Mouse (Mus musculus) lung, postnatal 0 days (tissue): ENCODE results near the gene Cep112. TPM values are rescaled to one million over a fixed set of nuclear protein-coding genes. Genes with fewer than 3 reads are reported as not detected.
A peak's percentile ranks its signal among the peaks of the same experiment; 100 is the strongest.

Experiments used
- ATAC-seq: fragments of 200-750 bp; cut with Nextera tagmentation; 2 replicates; pipeline ENCODE4 v1.8.0; 2017; ENCODE audit warnings: moderate library complexity
- DNase-seq: peaks from one replicate; pipeline ENCODE4 v3.0.0-alpha.2; 2016; ENCODE audit warnings: low spot score
- H3K27ac ChIP-seq: fragments of 300-500 bp; sonication (generic); 2 replicates; pipeline ENCODE4 v1.5.1; 2014; ENCODE audit warnings: antibody characterized with exemption, mild to moderate bottlenecking, low read length, mixed read lengths
- H3K27me3 ChIP-seq: fragments of 300-500 bp; sonication (generic); replicated peaks from 2 replicates; pipeline ENCODE4 v1.6.1; 2014; ENCODE audit warnings: low read length, mixed read lengths; ENCODE audit not compliant: insufficient read depth
- H3K36me3 ChIP-seq: fragments of 300-500 bp; sonication (generic); 2 replicates; pipeline ENCODE4 v1.6.1; 2014; ENCODE audit warnings: low read length, mixed read lengths; ENCODE audit not compliant: insufficient read depth
- H3K4me1 ChIP-seq: fragments of 300-500 bp; sonication (generic); 2 replicates; pipeline ENCODE4 v1.6.1; 2014; ENCODE audit warnings: antibody characterized with exemption, low read depth, low read length, mixed read lengths; ENCODE audit not compliant: insufficient read depth
- H3K4me2 ChIP-seq: fragments of 300-500 bp; sonication (generic); replicated peaks from 2 replicates; pipeline ENCODE4 v1.6.1; 2014; ENCODE audit warnings: low read depth, mild to moderate bottlenecking, low read length, moderate library complexity, mixed read lengths
- H3K4me3 ChIP-seq: fragments of 300-500 bp; sonication (generic); 2 replicates; pipeline ENCODE4 v1.5.1; 2014; ENCODE audit warnings: low read depth, low read length
- H3K9ac ChIP-seq: fragments of 300-500 bp; sonication (generic); replicated peaks from 2 replicates; pipeline ENCODE4 v1.6.1; 2014; ENCODE audit warnings: low read depth, mild to moderate bottlenecking
- H3K9me3 ChIP-seq: fragments of 300-500 bp; sonication (generic); 2 replicates; pipeline ENCODE4 v1.6.1; 2016; ENCODE audit warnings: low read length, mixed read lengths
- CTCF ChIP-seq: IDR thresholded peaks from 2 replicates; pipeline ENCODE4 v1.5.1; 2016; ENCODE audit warnings: antibody characterized with exemption, mild to moderate bottlenecking
- EP300 ChIP-seq: IDR thresholded peaks from 2 replicates; pipeline ENCODE4 v1.6.1; 2016; ENCODE audit warnings: antibody characterized with exemption, mild to moderate bottlenecking, control low read depth
- WGBS: fragments of 180-500 bp; shearing (Covaris S2); extraction: QIAGEN DNeasy Blood & Tissue Kit; methylation state at CpG from one replicate; pipeline ENCODE4 v1.1.7; 2014; 5-methylcytosine and 5-hydroxymethylcytosine counted together
- polyA plus RNA-seq: library from polyadenylated mRNA; unstranded; fragments of >200 nt; fragmentation: Nextera tagmentation; extraction: Ambion mirVana; gene quantifications from 2 replicates; pipeline ENCODE4 v1.2.1, GENCODE M21; 2015

The Cep112 gene
- polyA plus RNA-seq, 1 experiment from 2014 or later: 6.4 TPM

DNA sequence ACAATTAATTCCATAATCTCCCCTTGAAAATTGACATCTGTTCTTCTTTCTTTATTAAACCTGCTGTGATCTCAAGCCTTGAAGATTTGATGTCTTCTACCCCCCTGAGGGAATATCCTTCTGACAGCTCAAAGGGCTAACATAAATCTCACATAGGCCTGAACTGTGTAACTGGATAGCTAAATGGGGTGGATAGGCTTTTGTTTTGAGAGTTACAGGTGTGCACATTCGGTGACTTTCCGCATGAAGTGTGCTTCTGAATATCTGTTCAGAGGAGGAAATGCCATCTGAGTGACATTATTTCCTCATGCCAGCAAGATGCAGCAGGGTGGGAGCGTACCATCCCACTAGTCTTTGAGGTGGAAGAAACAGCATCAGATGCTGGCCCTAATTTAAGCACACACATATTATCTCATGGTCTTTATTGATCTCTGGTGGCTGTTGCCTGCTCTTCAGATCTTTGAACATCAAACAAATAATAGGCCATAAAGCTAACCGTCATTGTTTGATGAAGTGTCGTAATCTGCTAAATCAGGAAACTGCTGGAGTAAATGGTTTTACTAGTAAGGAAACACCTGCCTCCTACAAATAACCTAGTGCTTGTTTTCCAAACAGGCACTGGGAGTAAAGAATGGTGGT is 102.9 kb downstream of the Cep112 start:
- Histone ChIP-seq H3K4me3 (no peak overlapping the region), H3K9ac (no peak overlapping the region), H3K9me3 (no peaks in the 10 kb centered on the region), H3K27ac (no peak overlapping the region), H3K36me3 (no peaks in the 10 kb centered on the region), H3K27me3 (no peaks in the 10 kb centered on the region), H3K4me1 (no peaks in the 10 kb centered on the region), H3K4me2 (no peak overlapping the region)
- DNase-seq (no peak), ATAC-seq (no peak)
- 49% methylated on average over 5 of the region's 5 CpGs for whole genome bisulfite sequencing
- TF ChIP-seq CTCF: no peak
- TF ChIP-seq EP300: no peak

DNA sequence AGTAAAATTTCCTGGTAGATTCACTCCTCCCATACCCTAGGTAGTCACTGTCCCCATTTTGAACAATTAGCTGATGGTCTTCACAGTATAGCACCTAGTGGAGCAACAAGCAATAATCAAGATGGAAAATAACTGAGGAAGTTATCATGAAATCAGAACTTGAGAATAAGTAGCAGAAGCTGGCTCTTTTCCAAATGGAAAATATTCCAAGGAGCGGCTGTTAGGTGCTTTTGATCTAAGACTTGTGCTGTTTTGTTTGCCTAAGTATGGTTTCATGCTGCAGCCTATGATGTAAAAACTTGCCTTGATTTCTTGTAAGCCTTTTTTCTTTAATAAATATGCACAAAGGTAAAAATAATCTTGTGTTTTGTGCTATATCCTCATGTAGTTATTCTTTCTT is 107.9 kb downstream of the Cep112 start:
- Histone ChIP-seq H3K4me2 (no peak overlapping the region), H3K36me3 (no peaks in the 10 kb centered on the region), H3K9me3 (no peaks in the 10 kb centered on the region), H3K9ac (no peak overlapping the region), H3K27ac (no peak overlapping the region), H3K4me3 (no peak overlapping the region), H3K4me1 (0 out of 2 replicates have a peak, but pooled peaks cover 2% of the 10 kb centered on the region), H3K27me3 (no peaks in the 10 kb centered on the region)
- DNase-seq (peak; percentile 48), ATAC-seq (no peak)
- WGBS: 21% methylated on average over 1 of the region's 1 CpGs
- TF ChIP-seq EP300: no peak
- TF ChIP-seq CTCF: no peak

GRCm38 (mm10) chr11:108534014-108534413 is 109.0 kb downstream of the Cep112 start:
- DNase-seq: no peak
- 92% methylated on average over 3 of the region's 3 CpGs for WGBS
- H3K4me2 ChIP-seq: no peak overlapping the region
- H3K27me3 ChIP-seq: no peaks in the 10 kb centered on the region
- 0 out of 2 replicates have a peak, but pooled peaks cover 2% of the 10 kb centered on the region for H3K4me1 ChIP-seq
- H3K36me3 ChIP-seq: no peaks in the 10 kb centered on the region
- no peaks in the 10 kb centered on the region for H3K9me3 ChIP-seq
- no peak for ATAC-seq
- H3K4me3 ChIP-seq: no peak overlapping the region
- no peak overlapping the region for H3K9ac ChIP-seq
- no peak overlapping the region for H3K27ac ChIP-seq
- TF ChIP-seq EP300: no peak
- TF ChIP-seq CTCF: no peak

- H3K36me3 ChIP-seq: no peaks in the 10 kb centered on the region
- H3K9me3 ChIP-seq: no peaks in the 10 kb centered on the region
- no peak overlapping the region for H3K4me3 ChIP-seq
- no peak overlapping the region for H3K27ac ChIP-seq
- H3K9ac ChIP-seq: no peak overlapping the region
- H3K4me1 ChIP-seq: no peaks in the 10 kb centered on the region
- ATAC-seq: no peak
- H3K27me3 ChIP-seq: no peaks in the 10 kb centered on the region
- H3K4me2 ChIP-seq: no peak overlapping the region
- DNase-seq: peak; percentile 4
- WGBS: 21% methylated on average over 4 of the region's 4 CpGs
- TF ChIP-seq CTCF (no peak), EP300 (no peak)
These were observed 128.1 kb downstream of the Cep112 start for GRCm38 (mm10) chr11:108552997-108553622.

DNA sequence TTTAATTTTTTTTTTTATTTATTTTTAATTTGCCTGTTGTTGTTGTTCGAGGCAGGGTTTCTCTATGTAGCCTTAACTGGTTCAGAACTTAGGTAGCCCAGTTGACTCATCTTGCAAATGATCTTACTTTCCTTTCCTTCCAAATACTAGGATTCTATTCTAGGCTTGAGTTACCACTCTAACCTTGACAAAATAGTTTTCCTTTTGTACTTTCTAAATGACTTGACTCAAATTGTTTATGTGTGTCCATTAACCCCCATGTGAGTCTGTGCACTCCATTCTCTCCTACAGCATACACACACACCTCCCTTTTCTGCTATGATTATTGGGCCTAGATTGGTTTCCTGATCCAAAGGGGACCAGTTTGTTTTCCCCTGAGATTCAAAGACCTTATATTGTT is 128.9 kb downstream of the Cep112 start:
- H3K9ac ChIP-seq: no peak overlapping the region
- no peak overlapping the region for H3K27ac ChIP-seq
- no peak for TF ChIP-seq EP300
- no peak for TF ChIP-seq CTCF
- H3K27me3 ChIP-seq: no peaks in the 10 kb centered on the region
- WGBS: 96% methylated on average over 1 of the region's 1 CpGs
- no peak for ATAC-seq
- no peaks in the 10 kb centered on the region for H3K4me1 ChIP-seq
- no peak overlapping the region for H3K4me3 ChIP-seq
- H3K36me3 ChIP-seq: no peaks in the 10 kb centered on the region
- no peaks in the 10 kb centered on the region for H3K9me3 ChIP-seq
- no peak for DNase-seq
- H3K4me2 ChIP-seq: no peak overlapping the region

GRCm38 (mm10) chr11:108558544-108558943 is 133.6 kb downstream of the Cep112 start:
- Histone ChIP-seq H3K36me3 (no peaks in the 10 kb centered on the region), H3K4me1 (no peaks in the 10 kb centered on the region), H3K27me3 (no peaks in the 10 kb centered on the region), H3K9me3 (no peaks in the 10 kb centered on the region), H3K9ac (no peak overlapping the region), H3K27ac (no peak overlapping the region), H3K4me3 (no peak overlapping the region), H3K4me2 (no peak overlapping the region)
- TF ChIP-seq EP300 (no peak), CTCF (no peak)
- DNase-seq (no peak), ATAC-seq (no peak)
- WGBS: 80% methylated on average over 4 of the region's 4 CpGs
